Mouse (Mus musculus): ENCODE data around the gene Cacng4. TPM values are rescaled to one million over a fixed set of nuclear protein-coding genes. Genes with fewer than 3 reads are reported as not detected.

The Cacng4 gene
- polyA plus RNA-seq, 1 experiment from 2014 or later, result 2.3 TPM

GRCm38 (mm10) chr11:107730940-107731339 lies 63.4 kb downstream of the Cacng4 start:
- Histone ChIP-seq H3K36me3 (ENCODE audit: insufficient read depth) (no peaks in the 10 kb centered on the region), H3K4me2 (no peak overlapping the region), H3K4me1 (ENCODE audit: insufficient read depth) (no peaks in the 10 kb centered on the region), H3K4me3 (ENCODE audit: low read depth, low read length) (no peak overlapping the region), H3K9ac (no peak overlapping the region), H3K27ac (ENCODE audit: low read depth) (no peak overlapping the region), H3K9me3 (ENCODE audit: low read depth, low read length) (no peaks in the 10 kb centered on the region), H3K27me3 (ENCODE audit: insufficient read depth, low read length) (no peaks in the 10 kb centered on the region)
- no peak for TF ChIP-seq CTCF (IDR thresholded peaks at IDR 0.05; ENCODE audit: low read depth)
- no peak for DNase-seq
- ATAC-seq (ENCODE audit: insufficient read depth), result no peak
- 71% methylated on average over 4 of the region's 4 CpGs for WGBS

- Histone ChIP-seq H3K9ac (no peak overlapping the region), H3K27ac (ENCODE audit: low read depth) (no peak overlapping the region), H3K36me3 (ENCODE audit: insufficient read depth) (no peaks in the 10 kb centered on the region), H3K27me3 (ENCODE audit: insufficient read depth, low read length) (no peaks in the 10 kb centered on the region), H3K4me3 (ENCODE audit: low read depth, low read length) (no peak overlapping the region), H3K9me3 (ENCODE audit: low read depth, low read length) (no peaks in the 10 kb centered on the region), H3K4me1 (ENCODE audit: insufficient read depth) (no peaks in the 10 kb centered on the region), H3K4me2 (no peak overlapping the region)
- ATAC-seq (ENCODE audit: insufficient read depth) (no peak), DNase-seq (no peak)
- TF ChIP-seq CTCF (IDR thresholded peaks at IDR 0.05; ENCODE audit: low read depth), result no peak
- 69% methylated on average over 7 of the region's 7 CpGs for WGBS
Observed at GRCm38 (mm10) chr11:107729141-107729540, 65.2 kb downstream of the Cacng4 start.

- Histone ChIP-seq H3K27ac (ENCODE audit: low read depth) (no peak overlapping the region), H3K4me3 (ENCODE audit: low read depth, low read length) (no peak overlapping the region), H3K4me1 (ENCODE audit: insufficient read depth) (no peaks in the 10 kb centered on the region), H3K9me3 (ENCODE audit: low read depth, low read length) (no peaks in the 10 kb centered on the region), H3K27me3 (ENCODE audit: insufficient read depth, low read length) (no peaks in the 10 kb centered on the region), H3K4me2 (no peak overlapping the region), H3K36me3 (ENCODE audit: insufficient read depth) (no peaks in the 10 kb centered on the region), H3K9ac (no peak overlapping the region)
- ATAC-seq (ENCODE audit: insufficient read depth) (no peak), DNase-seq (no peak)
- TF ChIP-seq CTCF (IDR thresholded peaks at IDR 0.05; ENCODE audit: low read depth), result 0 out of 2 replicates have a peak, but pooled peaks have one; percentile 8
- WGBS, result 58% methylated on average over 13 of the region's 13 CpGs
Observed at GRCm38 (mm10) chr11:107728073-107728863, 66.1 kb downstream of the Cacng4 start.

GRCm38 (mm10) chr11:107724603-107725002 lies 69.8 kb downstream of the Cacng4 start:
- DNase-seq, result no peak
- Histone ChIP-seq H3K27ac (ENCODE audit: low read depth) (no peak overlapping the region), H3K4me2 (no peak overlapping the region), H3K36me3 (ENCODE audit: insufficient read depth) (no peaks in the 10 kb centered on the region), H3K27me3 (ENCODE audit: insufficient read depth, low read length) (no peaks in the 10 kb centered on the region), H3K9ac (no peak overlapping the region), H3K9me3 (ENCODE audit: low read depth, low read length) (no peaks in the 10 kb centered on the region), H3K4me1 (ENCODE audit: insufficient read depth) (no peaks in the 10 kb centered on the region), H3K4me3 (ENCODE audit: low read depth, low read length) (no peak overlapping the region)
- 83% methylated on average over 8 of the region's 8 CpGs for WGBS
- no peak for TF ChIP-seq CTCF (IDR thresholded peaks at IDR 0.05; ENCODE audit: low read depth)
- ATAC-seq (ENCODE audit: insufficient read depth), result no peak

GRCm38 (mm10) chr11:107721057-107721456 lies 73.3 kb downstream of the Cacng4 start:
- 79% methylated on average over 7 of the region's 7 CpGs for WGBS

GRCm38 (mm10) chr11:107720264-107721021 lies 73.9 kb downstream of the Cacng4 start:
- no peak for ATAC-seq (ENCODE audit: insufficient read depth)

More at GRCm38 (mm10) chr11:107721057-107721456, 73.3 kb downstream of the Cacng4 start:
- Histone ChIP-seq H3K36me3 (ENCODE audit: insufficient read depth) (no peaks in the 10 kb centered on the region), H3K9me3 (ENCODE audit: low read depth, low read length) (no peaks in the 10 kb centered on the region), H3K27me3 (ENCODE audit: insufficient read depth, low read length) (no peaks in the 10 kb centered on the region), H3K4me3 (ENCODE audit: low read depth, low read length) (no peak overlapping the region), H3K27ac (ENCODE audit: low read depth) (no peak overlapping the region), H3K9ac (no peak overlapping the region), H3K4me2 (no peak overlapping the region), H3K4me1 (ENCODE audit: insufficient read depth) (no peaks in the 10 kb centered on the region)
- TF ChIP-seq CTCF (IDR thresholded peaks at IDR 0.05; ENCODE audit: low read depth), result no peak
- DNase-seq (no peak), ATAC-seq (ENCODE audit: insufficient read depth) (no peak)

GRCm38 (mm10) chr11:107716332-107716938 lies 77.9 kb downstream of the Cacng4 start, which contains the start of gene Cacng1:
Gene Cacng1, minus strand, starts transcription at chr11:107716522.
- ATAC-seq (ENCODE audit: insufficient read depth), result no peak
- 62% methylated on average over 16 of the region's 16 CpGs for WGBS

More at GRCm38 (mm10) chr11:107720264-107721021, 73.9 kb downstream of the Cacng4 start:
- no peak overlapping the region for H3K4me2 ChIP-seq
- H3K27ac ChIP-seq (ENCODE audit: low read depth), result no peak overlapping the region
- 78% methylated on average over 9 of the region's 9 CpGs for WGBS
- TF ChIP-seq CTCF (IDR thresholded peaks at IDR 0.05; ENCODE audit: low read depth), result no peak
- H3K9me3 ChIP-seq (ENCODE audit: low read depth, low read length), result no peaks in the 10 kb centered on the region
- no peak overlapping the region for H3K4me3 ChIP-seq (ENCODE audit: low read depth, low read length)
- no peaks in the 10 kb centered on the region for H3K4me1 ChIP-seq (ENCODE audit: insufficient read depth)
- no peak overlapping the region for H3K9ac ChIP-seq
- DNase-seq, result no peak
- H3K36me3 ChIP-seq (ENCODE audit: insufficient read depth), result no peaks in the 10 kb centered on the region
- no peaks in the 10 kb centered on the region for H3K27me3 ChIP-seq (ENCODE audit: insufficient read depth, low read length)

More at GRCm38 (mm10) chr11:107716332-107716938, 77.9 kb downstream of the Cacng4 start, which contains the start of gene Cacng1:
- Histone ChIP-seq H3K4me1 (ENCODE audit: insufficient read depth) (no peaks in the 10 kb centered on the region), H3K9me3 (ENCODE audit: low read depth, low read length) (no peaks in the 10 kb centered on the region), H3K4me2 (no peak within 1 kb of the TSS), H3K27me3 (ENCODE audit: insufficient read depth, low read length) (no peaks in the 10 kb centered on the region), H3K4me3 (ENCODE audit: low read depth, low read length) (no peak within 1 kb of the TSS), H3K9ac (no peak within 1 kb of the TSS), H3K27ac (ENCODE audit: low read depth) (no peak within 1 kb of the TSS), H3K36me3 (ENCODE audit: insufficient read depth) (no peaks in the 10 kb centered on the region)
- no peak for DNase-seq
- no peak for TF ChIP-seq CTCF (IDR thresholded peaks at IDR 0.05; ENCODE audit: low read depth)

Measured in lung, embryonic 14.5 days (tissue).